Mouse (Mus musculus) sigmoid colon, adult 10 weeks (tissue): ENCODE data around the gene Ccdc43. TPM values are rescaled to one million over a fixed set of nuclear protein-coding genes. Genes with fewer than 3 reads are reported as not detected.

Experiments
- polyA plus RNA-seq: library from polyadenylated mRNA; stranded (reverse); fragments of 350-450 nt; fragmentation: Illumina TruSeq; extraction: RNeasy Lipid Tissue Mini Kit (QIAGEN cat#74804); gene quantifications from one replicate; pipeline ENCODE4 v1.2.3, GENCODE M21; 2014; ENCODE audit warnings: low read depth, low replicate concordance

Gene Ccdc43
- polyA plus RNA-seq, result 44.8 TPM

GRCm38 (mm10) chr11:102697338-102698017, at the start of gene Ccdc43:
Gene Ccdc43 (minus strand): TSS chr11:102697782.

DNA sequence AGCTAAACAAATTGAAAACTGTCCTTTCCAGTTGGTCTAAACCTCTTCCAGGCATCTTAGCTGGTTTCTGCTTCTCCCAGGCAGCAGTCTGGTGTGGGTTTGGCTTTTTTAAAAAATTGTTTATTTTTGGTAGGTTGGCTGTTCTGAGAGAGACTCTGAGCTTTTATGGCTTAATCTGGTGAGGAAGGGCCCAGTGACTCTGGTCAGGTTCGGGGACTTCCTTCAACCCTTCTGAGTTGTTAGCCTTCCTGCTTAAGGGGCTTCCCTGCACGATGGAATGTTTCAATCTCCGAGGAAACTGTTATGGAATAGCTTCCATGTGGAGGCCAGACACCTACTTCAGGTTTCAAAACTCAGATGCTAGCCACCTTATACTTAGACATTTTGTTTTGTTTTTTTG, 34.2 kb downstream of the Ccdc43 start, which contains the start of gene Meioc:
Gene Meioc, plus strand, starts transcription at position 301 of the 400 bp plus-strand sequence.

Other genes starting within 250 kb of the Ccdc43 start
- not detected for gene Itga2b, start 227.7 kb downstream of the Ccdc43 start, polyA plus RNA-seq
- gene Gpatch8, start 141.4 kb downstream of the Ccdc43 start, polyA plus RNA-seq, result 30.0 TPM
- 11.8 TPM for gene Gm11627, start 118.3 kb downstream of the Ccdc43 start, polyA plus RNA-seq
- gene Fzd2, start 93.4 kb downstream of the Ccdc43 start, polyA plus RNA-seq, result 2.8 TPM
- not detected for gene Meioc, start 34.1 kb downstream of the Ccdc43 start, polyA plus RNA-seq
- gene Adam11, start 63.7 kb upstream of the Ccdc43 start, polyA plus RNA-seq, result 1.1 TPM
- gene Gjc1, start 121.9 kb upstream of the Ccdc43 start, polyA plus RNA-seq, result 10.1 TPM
- gene Higd1b, start 138.1 kb upstream of the Ccdc43 start, polyA plus RNA-seq, result not detected
- 29.3 TPM for gene Eftud2, start 183.2 kb upstream of the Ccdc43 start, polyA plus RNA-seq
- gene Ccdc103, start 183.4 kb upstream of the Ccdc43 start, polyA plus RNA-seq, result not detected
- gene Fam187a, start 187.4 kb upstream of the Ccdc43 start, polyA plus RNA-seq, result not detected
- gene Gfap, start 203.1 kb upstream of the Ccdc43 start, polyA plus RNA-seq, result 0.73 TPM
- gene Kif18b, start 227.3 kb upstream of the Ccdc43 start, polyA plus RNA-seq, result 0.41 TPM
- not detected for gene C1ql1, start 248.9 kb upstream of the Ccdc43 start, polyA plus RNA-seq